Mouse (Mus musculus) midbrain, postnatal 0 days (tissue): ENCODE data around the gene Dnaja3. TPM values are rescaled to one million over a fixed set of nuclear protein-coding genes. Genes with fewer than 3 reads are reported as not detected.

ENCODE experiments used
- ATAC-seq: fragments of 200-750 bp; cut with Nextera tagmentation; 2 replicates; pipeline ENCODE4 v1.8.0; 2017; ENCODE audit warnings: moderate number of reproducible peaks, mild to moderate bottlenecking, moderate TSS enrichment, moderate library complexity; ENCODE audit not compliant: low FRiP score
- DNase-seq: peaks from one replicate; pipeline ENCODE4 v3.0.0-alpha.2; 2015; ENCODE audit warnings: low spot score
- H3K27ac ChIP-seq: fragments of 300-500 bp; sonication (generic); 2 replicates; pipeline ENCODE4 v1.5.1; 2014; ENCODE audit warnings: low read depth, mild to moderate bottlenecking, low read length, mixed read lengths
- H3K27me3 ChIP-seq: fragments of 300-500 bp; sonication (generic); 2 replicates; pipeline ENCODE4 v1.6.1; 2014; ENCODE audit warnings: low read length, control low read depth, mixed read lengths; ENCODE audit not compliant: insufficient read depth
- H3K36me3 ChIP-seq: fragments of 300-500 bp; sonication (generic); 2 replicates; pipeline ENCODE4 v1.6.1; 2014; ENCODE audit warnings: low read length, control low read depth, mixed read lengths; ENCODE audit not compliant: insufficient read depth
- H3K4me1 ChIP-seq: fragments of 300-500 bp; sonication (generic); 2 replicates; pipeline ENCODE4 v1.6.1; 2014; ENCODE audit warnings: mild to moderate bottlenecking, control low read depth, antibody characterized with exemption, low read length, mixed read lengths; ENCODE audit not compliant: insufficient read depth
- H3K4me2 ChIP-seq: fragments of 300-500 bp; sonication (generic); 2 replicates; pipeline ENCODE4 v1.6.1; 2014; ENCODE audit warnings: low read depth, mild to moderate bottlenecking, low read length, mixed read lengths; ENCODE audit not compliant: poor library complexity, severe bottlenecking
- H3K4me3 ChIP-seq: fragments of 300-500 bp; sonication (generic); 2 replicates; pipeline ENCODE4 v1.5.1; 2014; ENCODE audit warnings: low read depth, mild to moderate bottlenecking, low read length, moderate library complexity
- H3K9ac ChIP-seq: fragments of 300-500 bp; sonication (generic); replicated peaks from 2 replicates; pipeline ENCODE4 v1.6.1; 2014; ENCODE audit warnings: mild to moderate bottlenecking, low read length, moderate library complexity, mixed read lengths; ENCODE audit not compliant: poor library complexity, severe bottlenecking
- H3K9me3 ChIP-seq: fragments of 300-500 bp; sonication (generic); 2 replicates; pipeline ENCODE4 v1.6.1; 2016; ENCODE audit warnings: low read length, control low read depth
- CTCF ChIP-seq: IDR thresholded peaks from 2 replicates; pipeline ENCODE4 v1.5.1; 2016; ENCODE audit warnings: antibody characterized with exemption, mild to moderate bottlenecking
- WGBS: fragments of 180-500 bp; shearing (Covaris S2); extraction: QIAGEN DNeasy Blood & Tissue Kit; methylation state at CpG from one replicate; pipeline ENCODE4 v1.1.7; 2014; 5-methylcytosine and 5-hydroxymethylcytosine counted together
- polyA plus RNA-seq: library from polyadenylated mRNA; unstranded; fragments of >200 nt; fragmentation: Nextera tagmentation; extraction: Ambion mirVana; gene quantifications from 2 replicates; pipeline ENCODE4 v1.2.1, GENCODE M21; 2015
- total RNA-seq: library from RNA; depleted of rRNA; stranded (reverse); fragments of >200 nt; gene quantifications from 2 replicates; pipeline ENCODE4 v1.2.3, GENCODE M21; 2014

Gene Dnaja3
- total and polyA plus RNA-seq, 2 experiments from 2014 or later: 54.1 to 65.5 TPM

DNA sequence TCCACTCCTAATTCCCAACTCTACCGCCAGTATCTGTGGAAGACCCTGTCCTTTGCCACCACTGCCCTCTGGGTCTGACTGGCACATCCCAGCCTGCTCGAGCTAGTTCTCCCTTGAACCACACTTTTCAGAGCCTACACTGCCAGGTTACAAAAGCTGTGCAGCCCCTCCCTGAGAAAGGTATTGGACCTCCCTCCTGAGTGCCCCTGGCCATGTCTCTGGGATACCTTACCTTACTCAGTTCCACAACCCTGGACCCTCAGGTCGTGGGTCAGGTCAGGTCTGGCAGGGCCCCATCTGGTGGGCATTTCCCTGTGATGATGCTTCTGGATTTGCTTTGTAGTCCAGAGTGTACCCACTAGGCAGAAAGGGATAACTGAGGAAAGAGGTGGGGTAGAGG is 40.2 kb upstream of the Dnaja3 start:
- Histone ChIP-seq H3K27ac (no peak overlapping the region), H3K27me3 (no peaks in the 10 kb centered on the region), H3K4me3 (no peak overlapping the region), H3K4me2 (no peak overlapping the region), H3K9ac (no peak overlapping the region), H3K9me3 (no peaks in the 10 kb centered on the region), H3K36me3 (no peaks in the 10 kb centered on the region), H3K4me1 (peaks cover 20% of the 10 kb centered on the region; the same call in 1 of the 2 replicates)
- no peak for ATAC-seq
- WGBS: 88% methylated on average over 3 of the region's 3 CpGs
- no peak for DNase-seq
- TF ChIP-seq CTCF: no peak

DNA sequence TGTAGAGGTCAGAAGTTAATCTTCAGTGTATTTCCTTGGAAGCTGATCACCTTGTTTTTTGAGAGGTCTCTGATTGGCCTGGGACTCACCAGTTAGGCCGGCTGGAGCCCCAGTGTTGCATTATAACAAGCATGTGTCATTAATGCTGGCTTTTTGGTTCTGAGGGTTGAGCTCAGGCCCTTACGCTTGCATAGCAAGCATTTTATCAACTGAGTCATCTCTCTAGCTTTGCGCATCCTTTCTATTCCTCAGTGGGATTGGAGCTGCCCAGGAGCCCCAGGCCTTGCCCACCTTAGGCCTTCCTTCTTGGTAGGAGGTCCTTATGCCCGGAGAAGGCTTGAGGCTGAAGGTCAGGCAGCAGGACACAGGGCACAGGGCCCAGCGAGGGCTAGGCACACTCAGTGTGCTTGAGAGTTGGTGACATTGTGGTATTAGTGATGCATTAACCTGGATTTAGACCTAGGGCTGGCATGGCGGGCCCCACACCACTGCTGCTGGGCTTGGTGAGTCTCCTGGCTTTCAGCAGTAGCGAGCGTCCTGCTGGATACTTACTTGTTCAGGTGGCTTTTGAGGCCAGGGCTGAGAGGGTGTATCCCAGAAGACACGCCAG is 39.0 kb upstream of the Dnaja3 start:
- no peaks in the 10 kb centered on the region for H3K9me3 ChIP-seq
- H3K4me3 ChIP-seq: no peak overlapping the region
- DNase-seq (no peak), ATAC-seq (no peak)
- H3K4me2 ChIP-seq: no peak overlapping the region
- TF ChIP-seq CTCF: no peak
- no peak overlapping the region for H3K27ac ChIP-seq
- 79% methylated on average over 9 of the region's 9 CpGs for WGBS
- no peak overlapping the region for H3K9ac ChIP-seq
- H3K36me3 ChIP-seq: no peaks in the 10 kb centered on the region
- peaks cover 15% of the 10 kb centered on the region; the same call in 1 of the 2 replicates for H3K4me1 ChIP-seq
- H3K27me3 ChIP-seq: no peaks in the 10 kb centered on the region

GRCm38 (mm10) chr16:4602189-4602588 is 37.6 kb upstream of the Dnaja3 start:
- H3K4me2 ChIP-seq: no peak overlapping the region
- DNase-seq: no peak
- no peak for TF ChIP-seq CTCF
- no peaks in the 10 kb centered on the region for H3K36me3 ChIP-seq
- no peak overlapping the region for H3K27ac ChIP-seq
- WGBS: 19% methylated on average over 3 of the region's 3 CpGs
- no peaks in the 10 kb centered on the region for H3K27me3 ChIP-seq
- H3K4me1 ChIP-seq: peaks cover 14% of the 10 kb centered on the region; the same call in 1 of the 2 replicates
- no peaks in the 10 kb centered on the region for H3K9me3 ChIP-seq
- no peak overlapping the region for H3K9ac ChIP-seq
- no peak overlapping the region for H3K4me3 ChIP-seq
- ATAC-seq: no peak

GRCm38 (mm10) chr16:4602766-4603452 is 36.9 kb upstream of the Dnaja3 start:
- WGBS: 42% methylated on average over 7 of the region's 7 CpGs
- no peaks in the 10 kb centered on the region for H3K36me3 ChIP-seq
- H3K4me3 ChIP-seq: no peak overlapping the region
- no peak for TF ChIP-seq CTCF
- no peak overlapping the region for H3K9ac ChIP-seq
- no peaks in the 10 kb centered on the region for H3K9me3 ChIP-seq
- peaks cover 14% of the 10 kb centered on the region; the same call in 1 of the 2 replicates for H3K4me1 ChIP-seq
- DNase-seq (no peak), ATAC-seq (no peak)
- H3K27ac ChIP-seq: no peak overlapping the region
- no peaks in the 10 kb centered on the region for H3K27me3 ChIP-seq
- H3K4me2 ChIP-seq: no peak overlapping the region

GRCm38 (mm10) chr16:4603453-4603837 is 36.3 kb upstream of the Dnaja3 start:
- no peak for DNase-seq

GRCm38 (mm10) chr16:4604293-4604837 is 35.4 kb upstream of the Dnaja3 start:
- no peak overlapping the region for H3K9ac ChIP-seq
- WGBS: 79% methylated on average over 11 of the region's 11 CpGs
- DNase-seq (no peak), ATAC-seq (no peak)
- H3K36me3 ChIP-seq: peaks cover 3% of the 10 kb centered on the region; the same call in 1 of the 2 replicates
- no peaks in the 10 kb centered on the region for H3K27me3 ChIP-seq
- peaks cover 14% of the 10 kb centered on the region; the same call in 1 of the 2 replicates for H3K4me1 ChIP-seq
- no peak overlapping the region for H3K27ac ChIP-seq
- H3K4me3 ChIP-seq: no peak overlapping the region
- no peaks in the 10 kb centered on the region for H3K9me3 ChIP-seq
- H3K4me2 ChIP-seq: no peak overlapping the region
- TF ChIP-seq CTCF: no peak

More at GRCm38 (mm10) chr16:4603453-4603837, 36.3 kb upstream of the Dnaja3 start:
- Histone ChIP-seq H3K9me3 (no peaks in the 10 kb centered on the region), H3K27ac (no peak overlapping the region), H3K27me3 (no peaks in the 10 kb centered on the region), H3K4me3 (no peak overlapping the region), H3K36me3 (no peaks in the 10 kb centered on the region; the same call in 1 of the 2 replicates), H3K9ac (no peak overlapping the region), H3K4me1 (peaks cover 14% of the 10 kb centered on the region; the same call in 1 of the 2 replicates), H3K4me2 (no peak overlapping the region)
- no peak for ATAC-seq
- 74% methylated on average over 1 of the region's 1 CpGs for WGBS
- TF ChIP-seq CTCF: no peak
